Mouse (Mus musculus): ENCODE measurements around the gene Lrp4. TPM values are rescaled to one million over a fixed set of nuclear protein-coding genes. Genes with fewer than 3 reads are reported as not detected.
A peak's percentile ranks its signal among the peaks of the same experiment; 100 is the strongest.

Lrp4 gene
- polyA plus RNA-seq, 1 experiment = 13.0 TPM

DNA sequence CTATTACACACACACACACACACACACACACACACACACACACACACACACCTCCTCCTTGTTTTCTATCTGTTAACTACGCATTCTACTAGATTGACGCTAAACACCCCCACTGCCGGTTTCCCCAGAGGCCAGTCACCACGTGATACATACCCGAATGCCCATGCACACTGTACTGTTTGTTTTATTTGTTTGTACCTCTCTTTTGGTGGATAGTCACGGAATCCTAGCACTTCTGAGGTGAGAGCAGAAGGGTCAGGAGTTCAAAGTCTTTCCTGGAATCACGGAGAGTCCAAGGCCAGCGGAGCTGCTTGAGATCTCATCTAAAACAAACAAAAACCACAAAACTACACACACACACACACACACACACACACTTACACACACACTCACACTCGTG, 7.0 kb upstream of the Lrp4 start:
- Histone ChIP-seq H3K4me1 (ENCODE audit: control insufficient read depth, insufficient read depth, low read length) (no peaks in the 10 kb centered on the region), H3K4me3 (ENCODE audit: insufficient read depth, low read length) (no peak overlapping the region), H3K27ac (ENCODE audit: insufficient read depth, low read length) (no peak overlapping the region)
- TF ChIP-seq CTCF (IDR thresholded peaks at IDR 0.05; ENCODE audit: extremely low read depth, insufficient read depth, low read length) (no peak), POLR2A (IDR thresholded peaks at IDR 0.05; ENCODE audit: extremely low read depth, insufficient read depth, low read length) (no peak)

DNA sequence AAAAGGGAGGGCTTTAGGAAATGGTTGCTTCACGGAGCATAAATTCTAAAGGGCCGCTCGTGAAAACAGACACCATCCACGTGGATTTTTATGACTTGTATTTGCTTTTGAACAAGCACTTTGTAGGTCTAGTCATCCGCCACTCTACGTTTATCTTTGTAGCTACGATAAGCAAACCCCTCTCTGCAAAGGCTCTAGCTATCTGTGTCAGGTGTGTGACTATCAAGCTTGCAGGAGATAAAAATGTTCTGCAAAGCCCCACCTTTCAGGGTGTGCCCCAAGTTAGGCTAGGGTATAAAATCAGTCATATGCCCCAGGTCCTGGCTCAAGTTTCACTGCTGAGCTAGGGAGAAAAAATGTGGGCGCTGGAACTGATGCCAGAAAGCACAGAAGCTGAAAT, 4.7 kb upstream of the Lrp4 start:
- Histone ChIP-seq H3K4me1 (ENCODE audit: control insufficient read depth, insufficient read depth, low read length) (no peaks in the 10 kb centered on the region; the same call in 1 of the 2 replicates), H3K4me3 (ENCODE audit: insufficient read depth, low read length) (no peak overlapping the region), H3K27ac (ENCODE audit: insufficient read depth, low read length) (no peak overlapping the region)
- TF ChIP-seq POLR2A (IDR thresholded peaks at IDR 0.05; ENCODE audit: extremely low read depth, insufficient read depth, low read length) = no peak

DNA sequence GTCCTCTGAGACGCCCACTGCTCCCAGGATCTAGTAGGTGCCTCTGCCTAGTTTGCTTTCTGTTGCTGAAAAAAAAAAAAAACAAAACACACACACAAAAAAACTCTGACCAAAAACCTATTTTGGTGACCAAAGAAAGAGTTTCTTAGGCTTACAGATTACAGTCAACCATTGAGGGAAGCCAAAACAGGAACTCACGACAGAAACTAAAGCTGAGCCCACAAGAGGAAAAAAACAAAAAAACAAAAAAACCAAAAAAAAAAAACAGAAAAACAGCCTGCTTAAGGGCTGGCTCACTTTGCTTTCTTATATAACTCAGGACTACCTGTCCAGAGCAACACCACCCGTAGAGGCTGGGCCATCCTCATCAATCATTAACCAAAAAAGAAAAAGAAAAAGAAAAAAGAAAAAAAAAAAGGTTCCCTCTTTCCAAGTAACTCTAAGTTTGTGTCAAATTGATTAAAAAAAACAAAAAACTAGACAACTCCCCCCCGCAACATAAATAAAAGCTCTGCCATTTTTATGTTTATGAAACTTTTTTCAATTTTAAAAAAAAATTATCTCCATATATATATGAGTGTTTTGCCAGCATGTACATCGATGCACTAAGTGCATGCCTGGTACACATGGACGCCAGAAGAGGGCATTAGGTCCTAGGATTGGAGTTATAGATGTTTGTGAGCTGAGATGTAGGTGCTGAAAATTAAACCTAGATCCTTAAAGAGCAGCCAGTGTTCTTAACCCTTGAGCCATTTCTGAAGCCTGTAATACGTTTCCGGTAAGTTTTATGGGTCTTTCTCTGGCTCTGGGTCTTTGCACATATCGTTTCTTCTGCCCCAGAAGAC, 3.9 kb upstream of the Lrp4 start:
- Histone ChIP-seq H3K27ac (ENCODE audit: insufficient read depth, low read length) (no peak overlapping the region), H3K4me1 (ENCODE audit: control insufficient read depth, insufficient read depth, low read length) (no peaks in the 10 kb centered on the region; the same call in 1 of the 2 replicates), H3K4me3 (ENCODE audit: insufficient read depth, low read length) (no peak overlapping the region)
- TF ChIP-seq POLR2A (IDR thresholded peaks at IDR 0.05; ENCODE audit: extremely low read depth, insufficient read depth, low read length) (no peak), CTCF (IDR thresholded peaks at IDR 0.05; ENCODE audit: extremely low read depth, insufficient read depth, low read length) (no peak)

DNA sequence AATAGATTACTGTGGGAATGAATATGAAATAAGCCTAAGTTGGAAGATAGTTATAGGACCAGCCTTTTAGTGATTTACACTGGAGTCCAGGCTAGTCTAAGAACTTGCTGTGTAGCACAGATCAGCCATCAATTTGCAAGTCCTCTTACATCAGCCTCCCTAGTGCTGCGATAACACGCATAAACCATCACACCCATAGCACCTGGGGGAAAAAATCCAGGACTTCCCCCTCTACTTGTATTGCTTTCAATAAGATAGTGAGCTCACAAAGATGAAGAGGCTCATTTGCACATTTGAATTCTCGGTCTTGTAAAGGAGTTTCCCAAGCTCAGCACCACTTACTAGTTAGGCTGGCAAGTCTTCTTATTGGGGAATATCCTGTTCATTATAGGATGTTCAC, 2.9 kb upstream of the Lrp4 start:
- TF ChIP-seq POLR2A (IDR thresholded peaks at IDR 0.05; ENCODE audit: extremely low read depth, insufficient read depth, low read length) = no peak
- no peak for TF ChIP-seq CTCF (IDR thresholded peaks at IDR 0.05; ENCODE audit: extremely low read depth, insufficient read depth, low read length)
- no peak overlapping the region for H3K27ac ChIP-seq (ENCODE audit: insufficient read depth, low read length)
- no peaks in the 10 kb centered on the region; the same call in 1 of the 2 replicates for H3K4me1 ChIP-seq (ENCODE audit: control insufficient read depth, insufficient read depth, low read length)
- no peak overlapping the region for H3K4me3 ChIP-seq (ENCODE audit: insufficient read depth, low read length)

DNA sequence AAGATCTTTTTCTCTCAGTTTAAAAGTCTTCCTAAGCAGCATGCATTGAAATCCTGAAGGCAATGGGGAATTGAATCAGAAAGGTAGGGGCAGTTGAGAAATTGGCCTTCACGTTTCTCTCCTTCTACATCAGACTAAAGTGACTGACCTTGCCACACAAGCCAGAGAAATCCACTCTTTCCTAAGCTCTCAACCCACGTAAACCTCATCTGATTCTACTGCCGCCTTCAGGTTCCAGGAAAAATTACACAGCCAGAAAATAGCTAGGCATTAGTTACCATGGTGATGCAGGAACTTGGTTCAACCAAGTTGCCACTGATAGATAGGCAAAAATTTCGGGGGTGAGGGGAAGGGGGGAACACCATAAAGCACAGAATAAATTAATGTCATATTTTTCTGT, 1.5 kb upstream of the Lrp4 start:
- TF ChIP-seq CTCF (IDR thresholded peaks at IDR 0.05; ENCODE audit: extremely low read depth, insufficient read depth, low read length) (peak; percentile 61), POLR2A (IDR thresholded peaks at IDR 0.05; ENCODE audit: extremely low read depth, insufficient read depth, low read length) (no peak)
- no peak overlapping the region for H3K27ac ChIP-seq (ENCODE audit: insufficient read depth, low read length)
- H3K4me3 ChIP-seq (ENCODE audit: insufficient read depth, low read length) = no peak overlapping the region
- H3K4me1 ChIP-seq (ENCODE audit: control insufficient read depth, insufficient read depth, low read length) = no peaks in the 10 kb centered on the region; the same call in 1 of the 2 replicates

DNA sequence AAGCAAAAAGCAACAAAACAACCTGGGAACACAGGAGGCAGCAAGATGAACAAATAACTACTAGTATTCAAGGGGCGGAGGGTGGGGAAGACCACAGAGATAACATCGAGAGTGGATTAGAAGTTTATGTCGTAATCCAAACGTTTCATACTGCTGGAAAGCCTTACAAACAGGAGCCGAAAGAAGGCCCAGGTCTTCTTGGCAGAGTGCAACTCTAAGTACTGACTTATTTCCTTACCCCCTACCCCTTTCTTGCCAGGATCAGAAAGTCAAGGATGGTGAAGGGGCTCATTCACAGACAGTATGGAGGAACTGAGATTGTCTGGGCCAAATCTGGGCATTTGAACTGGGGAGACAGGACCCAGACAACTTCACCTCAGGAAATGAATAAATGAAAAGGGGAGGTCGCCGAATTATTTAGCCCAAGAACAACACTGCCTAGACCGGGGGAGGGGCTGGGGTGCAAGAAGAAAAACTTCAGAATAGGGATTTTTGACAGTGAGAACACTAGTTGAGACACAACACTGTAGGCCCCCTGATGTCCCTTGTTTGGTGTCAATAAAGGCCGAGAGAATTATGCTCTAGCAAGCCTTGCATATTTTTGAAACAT, 715 bp upstream of the Lrp4 start:
- Histone ChIP-seq H3K27ac (ENCODE audit: insufficient read depth, low read length) (no peak overlapping the region), H3K4me3 (ENCODE audit: insufficient read depth, low read length) (no peak overlapping the region), H3K4me1 (ENCODE audit: control insufficient read depth, insufficient read depth, low read length) (no peaks in the 10 kb centered on the region; the same call in 1 of the 2 replicates)
- no peak for TF ChIP-seq CTCF (IDR thresholded peaks at IDR 0.05; ENCODE audit: extremely low read depth, insufficient read depth, low read length)
- TF ChIP-seq POLR2A (IDR thresholded peaks at IDR 0.05; ENCODE audit: extremely low read depth, insufficient read depth, low read length) = no peak

DNA sequence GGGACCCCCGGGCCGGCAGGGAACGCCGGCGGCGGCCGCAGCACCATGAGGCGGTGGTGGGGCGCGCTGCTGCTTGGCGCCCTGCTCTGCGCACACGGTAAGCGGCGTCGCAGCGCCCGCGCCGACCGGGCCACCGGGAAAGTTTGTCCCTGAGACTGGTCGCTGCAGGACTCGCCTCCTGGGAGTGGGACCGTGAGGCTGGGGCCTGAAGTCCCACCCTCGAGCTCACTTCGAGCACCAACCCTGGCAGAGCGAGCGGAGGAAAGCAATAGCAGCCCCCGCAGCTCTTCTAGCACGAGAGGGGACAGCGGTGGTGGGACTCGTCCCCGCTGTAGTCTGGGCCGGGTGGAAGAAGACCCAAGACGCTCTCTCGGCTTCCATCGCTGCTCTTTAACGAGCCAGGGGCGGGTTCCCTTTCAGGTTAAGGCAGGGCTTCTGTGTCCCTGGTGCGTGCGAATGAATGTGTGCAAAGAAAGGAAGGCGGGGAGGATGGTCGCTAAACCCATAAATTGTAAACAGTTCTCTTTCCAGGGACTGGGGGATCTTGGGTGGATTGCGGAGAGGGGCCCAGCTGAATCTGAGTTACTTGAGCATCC, 443 bp downstream of the Lrp4 start:
- no peak for TF ChIP-seq POLR2A (IDR thresholded peaks at IDR 0.05; ENCODE audit: extremely low read depth, insufficient read depth, low read length)
- Histone ChIP-seq H3K4me1 (ENCODE audit: control insufficient read depth, insufficient read depth, low read length) (peaks cover 2% of the 10 kb centered on the region; the same call in 1 of the 2 replicates), H3K4me3 (ENCODE audit: insufficient read depth, low read length) (peak overlapping the region; percentile 50), H3K27ac (ENCODE audit: insufficient read depth, low read length) (peak overlapping the region; percentile 72)

DNA sequence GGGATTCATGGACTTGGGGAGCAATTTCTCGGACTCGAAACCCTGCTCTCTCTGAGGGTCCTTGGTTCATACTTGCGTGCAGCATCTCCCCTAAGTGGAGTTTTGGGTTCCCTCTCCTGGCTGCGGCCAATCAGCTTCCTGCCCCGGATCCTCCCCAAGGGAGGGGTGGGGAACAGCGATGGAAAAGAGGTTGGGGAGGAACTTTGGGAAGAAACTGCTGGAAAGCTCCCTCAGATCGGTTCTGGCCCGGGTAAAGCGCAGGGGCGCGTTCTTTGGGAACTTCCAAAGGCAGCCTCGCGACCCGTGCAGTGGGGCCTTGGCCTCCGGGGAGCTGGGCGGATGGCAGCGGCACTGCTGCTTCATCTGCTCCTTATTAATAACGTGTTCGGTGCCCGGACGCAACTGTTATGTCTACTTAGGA, 951 bp downstream of the Lrp4 start:
- Histone ChIP-seq H3K4me3 (ENCODE audit: insufficient read depth, low read length) (peak overlapping the region; percentile 50), H3K4me1 (ENCODE audit: control insufficient read depth, insufficient read depth, low read length) (peaks cover 2% of the 10 kb centered on the region; the same call in 1 of the 2 replicates), H3K27ac (ENCODE audit: insufficient read depth, low read length) (no peak overlapping the region)
- TF ChIP-seq POLR2A (IDR thresholded peaks at IDR 0.05; ENCODE audit: extremely low read depth, insufficient read depth, low read length) = no peak
- TF ChIP-seq CTCF (IDR thresholded peaks at IDR 0.05; ENCODE audit: extremely low read depth, insufficient read depth, low read length) = no peak

DNA sequence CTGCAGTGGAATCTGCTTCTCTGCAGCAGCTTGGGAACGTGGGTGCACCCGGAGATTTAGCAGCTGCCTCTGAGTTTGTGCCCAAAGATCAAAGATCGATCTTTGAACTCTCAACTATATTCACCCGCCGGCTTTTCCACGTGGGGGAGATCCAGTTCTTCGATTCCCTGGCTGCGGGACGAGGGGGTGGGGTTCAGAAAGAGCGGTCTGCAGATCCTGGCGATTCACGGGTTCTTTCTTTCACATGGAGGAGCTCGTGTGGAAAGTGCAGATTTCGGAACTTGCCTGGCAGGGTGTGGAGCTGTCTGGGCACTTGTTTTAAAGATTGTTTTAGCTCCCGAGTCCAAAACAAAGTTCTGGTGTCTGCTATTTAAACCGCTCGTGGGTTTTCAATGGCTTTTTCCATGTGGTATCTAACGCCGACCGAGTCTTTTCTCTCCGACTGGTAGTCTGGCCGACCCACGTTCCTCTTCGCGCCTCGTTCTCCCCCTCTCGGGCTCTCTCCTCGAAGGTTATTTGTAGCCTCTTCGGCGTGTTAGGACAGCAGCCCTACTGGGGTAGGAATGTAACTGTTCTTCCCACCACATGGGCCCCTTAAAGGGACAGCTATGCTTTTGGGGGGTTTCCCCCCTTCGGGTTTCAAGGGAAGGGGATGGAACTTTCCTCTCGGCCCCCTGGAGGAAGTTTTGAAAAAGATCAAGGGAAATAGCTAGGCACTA, 1.5 kb downstream of the Lrp4 start:
- TF ChIP-seq POLR2A (IDR thresholded peaks at IDR 0.05; ENCODE audit: extremely low read depth, insufficient read depth, low read length) (no peak), CTCF (IDR thresholded peaks at IDR 0.05; ENCODE audit: extremely low read depth, insufficient read depth, low read length) (no peak)
- Histone ChIP-seq H3K4me1 (ENCODE audit: control insufficient read depth, insufficient read depth, low read length) (peaks cover 2% of the 10 kb centered on the region; the same call in 1 of the 2 replicates), H3K4me3 (ENCODE audit: insufficient read depth, low read length) (peak overlapping the region; percentile 50), H3K27ac (ENCODE audit: insufficient read depth, low read length) (no peak overlapping the region)

Measured in cortical plate, adult 2 months (tissue).